Mouse (Mus musculus): ENCODE results near the gene Kcnj14.

The Kcnj14 gene

DNA sequence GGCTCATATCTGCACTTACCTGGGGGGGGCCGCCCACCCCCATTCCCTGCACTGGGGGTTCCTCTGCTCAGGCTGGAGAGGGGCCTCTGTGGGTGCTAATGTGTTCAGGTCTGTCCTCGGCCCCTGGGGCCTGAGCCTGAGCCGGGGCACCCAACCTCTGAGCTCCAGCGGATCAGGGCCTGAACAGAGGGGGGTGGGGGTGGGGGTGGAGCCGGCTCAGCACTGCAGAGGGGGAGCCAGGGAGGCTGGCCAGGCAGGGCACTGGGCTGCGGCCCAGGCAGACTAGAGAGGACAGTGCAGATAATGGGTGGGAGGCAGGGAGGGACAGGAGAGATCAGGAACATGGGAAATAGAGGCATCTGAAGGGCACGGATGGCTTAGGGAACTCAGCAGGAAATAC lies at the start of gene Kcnj14:
TSS of gene Kcnj14 (minus strand) at position 185 of the 400 bp plus-strand sequence.
- DNase-seq (ENCODE audit: low spot score in 2 of 2), result no peak

DNA sequence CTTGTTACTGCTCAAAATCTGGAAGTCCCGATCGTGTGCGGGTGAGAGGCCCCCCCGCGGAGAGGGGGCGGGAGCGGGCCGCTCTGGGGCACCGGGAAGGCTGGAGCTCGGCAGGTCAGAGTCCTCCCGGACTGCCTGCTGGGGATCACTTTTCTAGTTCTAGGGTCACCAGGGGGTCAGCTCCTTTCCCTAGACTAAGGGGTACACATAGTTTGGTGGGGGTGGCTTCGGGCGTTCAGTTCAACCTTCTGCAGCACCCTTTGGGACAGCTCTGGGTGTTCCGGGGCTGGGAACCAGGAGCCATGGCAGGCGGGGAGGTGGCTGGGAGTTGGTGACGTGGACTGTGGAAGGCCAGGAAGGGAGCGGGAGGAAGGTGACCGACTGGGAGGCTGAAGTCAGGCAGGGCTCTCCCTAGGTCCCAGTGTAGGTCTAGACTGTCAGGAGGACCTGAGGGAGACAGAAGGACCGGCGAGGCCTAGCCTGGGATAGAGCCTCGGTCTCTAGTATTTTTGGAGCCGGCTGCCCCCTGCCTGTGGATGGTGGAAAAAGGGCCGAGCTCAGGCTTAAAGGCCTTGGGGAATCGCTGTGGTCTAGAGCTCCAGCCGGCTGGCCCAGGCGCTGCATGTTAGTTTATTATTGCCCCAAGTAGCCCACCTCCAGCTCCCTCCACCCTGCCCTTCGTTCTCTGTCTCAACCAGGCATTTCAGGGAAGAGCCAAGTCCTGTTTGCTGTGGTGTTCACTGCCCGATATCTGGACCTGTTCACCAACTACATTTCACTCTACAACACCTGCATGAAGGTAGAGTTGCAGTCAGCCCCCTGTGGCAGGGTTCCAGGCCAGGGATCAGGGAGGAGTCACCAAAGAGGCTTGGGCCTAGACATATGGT lies 48.7 kb upstream of the Kcnj14 start:
- DNase-seq (ENCODE audit: low spot score in 2 of 2), result peak; percentile 33 to 48

DNA sequence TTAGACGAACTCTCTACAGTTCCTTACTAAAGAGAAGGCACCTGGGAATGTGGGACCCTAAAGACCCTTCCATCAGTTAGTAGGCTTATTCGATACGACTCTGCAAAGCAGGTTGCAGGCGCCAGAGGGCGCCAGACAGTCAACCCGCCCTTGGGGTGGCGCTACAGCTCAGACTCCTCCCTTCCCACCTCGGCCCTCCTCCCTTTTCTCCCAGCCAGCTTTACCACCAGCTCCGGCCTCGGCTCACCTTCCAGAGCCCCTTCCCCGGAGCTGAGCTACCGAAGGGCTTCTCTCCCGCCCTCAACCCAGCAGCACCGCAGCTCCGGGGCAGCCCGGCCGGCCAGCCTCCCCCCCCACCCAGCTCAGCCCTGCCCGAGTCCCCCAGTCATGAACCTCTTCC lies 48.0 kb upstream of the Kcnj14 start, which contains the start of gene Kdelr1:
TSS of gene Kdelr1 (plus strand) at position 149 of the 400 bp plus-strand sequence.
- DNase-seq (ENCODE audit: low spot score in 2 of 2), result peak; percentile 85 to 88

DNA sequence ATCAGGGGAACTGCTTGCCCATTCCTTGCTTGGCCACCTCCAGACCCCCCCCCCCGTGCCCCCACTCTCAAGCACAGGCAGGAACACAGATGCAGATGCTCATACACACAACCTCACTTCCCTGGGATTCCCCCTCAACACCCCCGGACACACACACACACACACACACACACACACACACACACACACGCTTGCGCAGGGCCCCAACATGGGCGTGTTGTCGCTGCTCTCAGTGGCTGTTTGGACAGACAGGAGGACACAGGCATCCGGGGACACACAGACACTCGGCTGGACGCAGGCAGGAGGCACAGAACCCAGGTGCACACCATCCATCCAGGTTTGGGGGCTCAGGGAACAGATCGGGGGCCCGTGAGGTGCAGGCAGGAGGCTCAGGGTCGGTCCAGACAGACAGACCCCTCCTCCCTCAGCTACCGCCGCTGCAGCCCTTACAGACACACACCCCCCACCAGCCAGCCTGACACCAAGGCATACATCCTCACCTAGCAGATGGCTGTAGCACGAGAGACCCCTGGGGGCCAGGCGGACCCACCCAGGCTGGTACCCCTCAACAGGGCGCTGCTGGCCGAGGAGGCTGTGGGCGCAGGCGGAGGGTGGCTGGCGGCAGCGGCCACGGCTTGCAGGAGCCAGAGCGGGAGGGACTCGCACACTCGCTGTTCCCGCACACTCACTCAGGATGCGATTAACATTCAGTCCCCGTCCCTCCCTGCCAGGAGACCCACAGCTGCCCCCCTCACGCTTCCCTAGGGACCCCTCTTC lies 45.9 kb upstream of the Kcnj14 start:
- DNase-seq (ENCODE audit: low spot score in 2 of 2), result peak; percentile 12 to 13

DNA sequence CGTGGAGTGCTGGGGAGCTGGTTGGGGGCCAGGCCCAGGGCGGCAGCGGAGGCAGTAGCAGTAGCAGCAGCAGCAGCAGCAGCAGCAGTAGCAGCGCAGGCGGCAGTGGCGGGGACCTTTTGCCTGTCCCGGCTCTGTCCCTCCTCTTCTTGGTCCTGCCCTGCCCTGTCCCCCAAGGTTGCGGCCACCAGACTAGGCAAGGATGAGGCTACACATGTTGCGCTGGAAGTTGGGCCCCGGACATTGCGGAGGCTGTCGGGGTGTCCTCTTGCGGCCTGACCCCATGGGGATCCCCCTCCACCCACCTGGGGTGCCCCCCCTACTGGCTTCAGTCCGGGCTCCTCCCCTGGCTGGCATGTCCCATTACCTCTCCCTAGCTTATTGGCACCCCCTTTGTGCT lies 45.2 kb upstream of the Kcnj14 start:
- DNase-seq (ENCODE audit: low spot score in 2 of 2), result peak; percentile 23 to 30

DNA sequence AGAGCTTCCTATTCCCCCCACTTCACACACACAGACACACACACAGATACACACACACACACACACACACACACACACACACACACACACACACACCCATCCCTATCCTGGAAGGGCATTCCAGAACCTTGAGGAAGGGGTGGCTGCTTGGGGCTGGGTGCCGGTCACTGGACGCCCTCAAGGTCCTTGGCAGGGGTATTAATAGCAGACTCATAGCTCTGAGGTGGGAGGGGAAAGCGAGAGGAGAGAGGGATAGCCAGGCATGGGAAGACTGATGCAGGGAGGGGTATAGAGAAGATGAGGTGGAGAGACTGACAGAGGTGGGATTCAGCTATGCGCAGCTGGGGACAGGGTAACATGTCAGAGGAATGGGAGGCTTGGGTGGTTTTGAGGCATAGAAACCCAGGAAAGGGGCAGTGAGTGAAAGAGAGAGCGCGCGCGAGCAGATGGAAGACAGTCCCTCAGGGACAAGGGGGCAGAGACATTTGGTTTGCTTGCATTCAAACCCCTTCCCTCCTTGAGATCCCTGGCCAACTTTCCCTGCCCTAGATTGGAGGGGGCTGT lies 44.6 kb upstream of the Kcnj14 start:
- DNase-seq (ENCODE audit: low spot score in 2 of 2), result no peak

DNA sequence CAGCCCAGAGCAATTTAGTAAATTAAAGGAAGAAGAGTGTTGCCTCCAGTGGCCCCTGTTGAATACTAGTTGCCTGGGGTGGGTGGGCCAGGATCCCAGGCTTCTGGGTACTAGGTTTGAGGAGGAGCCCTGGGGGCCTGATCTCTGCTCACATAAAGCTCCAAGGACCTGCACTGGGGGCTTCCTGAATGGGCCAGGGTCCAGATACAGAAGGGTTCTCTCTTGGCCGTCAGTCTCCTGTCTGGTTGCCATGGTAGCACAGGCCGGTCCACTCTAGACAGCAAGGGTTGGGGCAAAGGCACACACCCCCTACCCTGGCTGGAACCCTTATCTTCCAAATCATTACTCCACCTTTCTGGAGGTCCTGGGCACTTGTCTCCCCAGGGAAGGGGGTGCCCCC lies 43.3 kb upstream of the Kcnj14 start:
- DNase-seq (ENCODE audit: low spot score in 2 of 2), result no peak

DNA sequence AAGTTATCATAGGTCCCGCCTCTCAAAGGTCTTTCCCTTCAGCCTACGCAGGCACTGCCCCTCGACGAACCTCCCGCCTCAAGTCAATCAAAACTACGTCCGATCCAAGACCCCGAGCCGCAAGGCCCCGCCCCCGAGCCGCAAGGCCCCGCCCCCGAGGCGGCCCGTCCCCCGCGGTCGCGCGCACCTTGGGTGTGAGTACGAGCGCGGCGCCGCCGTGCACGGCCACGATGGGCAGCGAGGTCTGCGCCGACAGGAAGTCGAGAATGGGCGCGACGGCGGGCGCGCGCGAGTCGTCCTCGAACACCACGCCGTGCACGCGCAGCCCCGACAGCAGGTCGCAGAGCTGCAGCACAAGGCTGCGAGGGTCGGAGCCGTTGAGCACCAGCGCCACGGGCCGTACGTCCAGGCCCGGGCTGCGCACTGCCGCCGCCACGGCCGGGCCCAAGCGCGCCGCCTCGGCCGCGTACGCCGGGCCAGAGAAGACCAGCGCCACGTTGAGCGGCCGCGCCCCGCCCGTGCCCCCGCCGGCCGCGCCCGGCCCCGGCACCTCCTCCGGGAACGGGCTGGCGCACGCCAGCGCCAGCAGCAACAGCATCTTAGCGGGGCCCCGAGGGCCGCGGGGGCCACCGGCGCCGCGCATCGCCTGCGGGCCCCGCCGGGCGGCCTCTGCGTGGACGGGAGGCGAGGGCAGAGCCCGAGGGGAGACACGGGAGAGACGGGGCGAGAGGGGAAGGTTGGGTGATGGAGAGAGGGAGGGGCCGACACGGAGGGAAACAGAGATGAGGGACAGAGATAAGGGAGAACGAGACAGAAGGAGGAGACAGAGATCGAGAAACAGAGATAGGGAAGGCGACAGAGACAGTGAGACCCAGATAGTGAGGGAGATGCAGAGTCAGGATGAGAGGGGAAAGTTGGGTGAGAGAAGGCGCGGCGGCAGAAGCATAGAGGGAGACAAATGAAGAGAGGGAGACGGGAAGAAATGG lies 41.6 kb upstream of the Kcnj14 start:
- DNase-seq (ENCODE audit: low spot score in 2 of 2), result peak; percentile 91 to 92

DNA sequence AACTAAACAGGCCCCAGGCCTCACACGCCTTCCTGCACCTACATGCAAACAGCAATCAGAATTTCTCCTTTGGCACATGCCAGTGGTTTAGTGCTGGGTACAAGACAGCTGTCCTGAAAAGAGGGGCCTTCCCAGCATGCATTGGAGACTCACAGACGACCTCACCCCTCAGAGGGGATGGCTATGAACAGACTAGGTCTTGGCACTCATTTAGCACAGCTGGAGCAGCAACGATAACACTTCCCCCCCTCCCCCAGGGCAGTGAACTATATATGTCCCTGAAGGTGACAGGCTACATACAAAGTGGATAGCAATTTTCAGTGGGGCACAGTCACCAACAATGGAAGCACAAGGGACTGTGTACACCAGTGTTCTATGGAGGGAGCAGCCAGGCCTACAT lies 39.9 kb upstream of the Kcnj14 start:
- no peak for DNase-seq (ENCODE audit: low spot score in 2 of 2)

DNA sequence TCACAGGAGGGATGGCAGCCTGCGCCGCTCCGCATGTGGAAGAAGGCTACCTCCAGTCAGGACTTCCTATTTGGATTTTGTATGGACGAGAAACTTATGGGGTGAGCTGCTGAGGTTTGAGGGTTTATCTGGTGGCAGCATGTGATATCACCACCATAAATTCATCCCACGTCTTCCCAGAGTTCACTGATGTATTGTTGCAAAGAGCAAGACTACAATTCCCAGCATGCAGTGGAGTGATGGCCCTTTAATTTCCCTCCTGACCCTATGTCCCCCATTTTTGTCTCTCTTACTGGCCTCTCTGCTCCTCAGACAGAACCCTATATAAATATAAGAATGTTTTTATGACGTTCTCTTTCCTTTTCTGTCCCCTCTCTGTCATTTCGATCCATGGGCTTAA lies 38.2 kb upstream of the Kcnj14 start:
- DNase-seq (ENCODE audit: low spot score in 2 of 2), result no peak

DNA sequence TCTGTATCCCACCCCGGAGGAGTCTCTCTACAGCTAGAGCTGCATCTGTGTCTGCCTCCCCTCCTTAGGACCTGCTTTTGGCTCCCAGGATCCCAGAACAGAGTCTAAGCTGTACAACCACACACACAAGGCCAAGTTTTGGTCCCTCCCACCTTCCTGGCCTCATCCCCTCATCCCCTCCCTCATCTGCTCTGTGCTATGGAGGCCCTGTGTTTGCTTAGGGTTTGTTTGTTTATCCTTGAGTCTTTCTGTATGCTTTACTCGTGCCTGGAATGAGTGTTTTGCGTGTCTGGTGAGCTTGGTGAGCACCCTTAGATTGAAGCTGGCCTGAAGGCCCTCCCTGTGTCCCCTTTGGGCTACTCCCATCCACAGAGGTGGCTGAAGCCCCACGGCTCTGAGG lies 34.4 kb upstream of the Kcnj14 start:
- DNase-seq (ENCODE audit: low spot score in 2 of 2), result no peak

DNA sequence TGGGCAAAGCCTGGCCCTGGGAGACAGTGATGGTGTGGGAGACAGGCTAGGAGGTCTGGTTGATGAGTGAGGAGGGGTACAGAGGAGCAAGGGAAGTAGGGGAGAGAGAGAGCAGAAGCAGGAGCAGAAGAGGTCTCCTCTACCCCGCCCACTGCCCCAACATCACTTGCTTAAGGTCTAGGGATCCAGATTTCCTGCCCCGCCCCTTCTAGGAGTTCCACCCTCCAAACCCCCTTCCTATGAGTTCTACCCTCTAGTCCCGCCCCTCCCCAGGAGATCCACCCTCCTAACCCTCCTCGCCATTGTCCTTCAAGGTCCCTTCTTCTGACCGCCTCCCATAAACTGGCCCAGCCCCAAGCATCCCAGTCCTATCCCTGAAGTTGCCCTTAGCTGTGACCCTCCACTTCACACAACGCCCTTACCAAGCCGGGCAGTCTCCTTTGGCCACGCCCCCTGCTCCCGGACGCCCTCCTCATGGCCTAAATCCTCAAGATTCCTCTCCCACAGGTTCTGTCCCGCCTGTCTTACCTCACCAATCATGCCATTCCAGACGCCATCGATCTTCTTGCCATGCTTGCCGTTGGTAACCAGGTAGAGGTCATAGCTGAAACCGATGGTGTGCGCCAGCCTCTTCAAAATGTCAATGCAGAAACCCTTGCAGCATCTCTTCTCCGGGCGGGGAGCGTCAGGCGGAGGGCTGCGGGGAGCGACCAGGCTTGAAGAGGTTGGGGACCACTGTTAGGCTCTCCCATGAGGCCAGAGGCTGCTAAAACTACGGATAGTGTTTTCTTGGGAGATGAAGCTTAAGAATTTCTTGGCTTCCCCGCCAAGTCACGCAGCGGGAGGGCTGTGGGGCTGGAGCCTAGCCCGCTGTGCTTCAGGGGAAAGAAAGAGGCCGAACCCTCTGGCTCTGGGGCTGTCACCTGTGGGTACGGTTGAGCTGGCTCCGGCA lies 32.6 kb upstream of the Kcnj14 start:
- no peak for DNase-seq (ENCODE audit: low spot score in 2 of 2)

DNA sequence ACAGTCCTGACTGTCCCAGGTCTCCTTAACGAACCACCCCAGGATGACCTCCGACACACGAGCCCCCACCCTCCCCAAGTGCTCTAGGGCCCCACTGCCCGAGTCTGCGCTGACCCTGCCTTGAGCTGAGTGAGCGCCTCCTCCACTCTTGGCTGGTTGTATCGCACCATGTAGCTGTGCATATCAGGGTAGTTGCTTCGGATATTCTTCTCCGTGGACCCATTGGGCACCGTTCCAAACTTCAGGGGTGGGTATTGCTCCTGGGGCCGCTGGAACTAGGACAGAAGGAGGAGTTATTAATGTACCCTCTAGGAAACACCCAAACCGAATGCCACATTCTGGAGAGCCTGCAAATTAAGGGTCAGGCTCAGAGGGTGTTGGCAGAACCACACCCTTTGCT lies 28.5 kb upstream of the Kcnj14 start:
- DNase-seq (ENCODE audit: low spot score in 2 of 2), result no peak

DNA sequence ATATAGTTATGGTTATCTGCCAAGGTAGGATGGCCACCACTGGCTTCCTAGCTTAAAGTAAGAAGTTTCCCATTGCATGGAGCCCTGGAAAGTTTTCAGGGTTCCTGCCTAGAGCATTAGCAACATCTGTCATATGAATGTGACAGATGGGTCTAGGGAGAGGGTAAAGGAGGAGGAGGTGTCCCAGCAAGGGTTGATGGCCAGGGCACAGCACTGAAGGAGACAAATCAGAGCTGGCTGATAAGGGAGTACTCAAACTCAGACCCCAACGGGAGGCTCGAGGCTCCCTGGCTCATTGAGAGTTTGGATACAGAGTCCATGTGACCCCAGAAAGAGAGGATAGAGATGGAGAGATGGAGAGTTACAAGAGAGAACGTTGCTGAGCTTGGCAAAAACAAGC lies 26.1 kb upstream of the Kcnj14 start:
- DNase-seq (ENCODE audit: low spot score in 2 of 2), result no peak

DNA sequence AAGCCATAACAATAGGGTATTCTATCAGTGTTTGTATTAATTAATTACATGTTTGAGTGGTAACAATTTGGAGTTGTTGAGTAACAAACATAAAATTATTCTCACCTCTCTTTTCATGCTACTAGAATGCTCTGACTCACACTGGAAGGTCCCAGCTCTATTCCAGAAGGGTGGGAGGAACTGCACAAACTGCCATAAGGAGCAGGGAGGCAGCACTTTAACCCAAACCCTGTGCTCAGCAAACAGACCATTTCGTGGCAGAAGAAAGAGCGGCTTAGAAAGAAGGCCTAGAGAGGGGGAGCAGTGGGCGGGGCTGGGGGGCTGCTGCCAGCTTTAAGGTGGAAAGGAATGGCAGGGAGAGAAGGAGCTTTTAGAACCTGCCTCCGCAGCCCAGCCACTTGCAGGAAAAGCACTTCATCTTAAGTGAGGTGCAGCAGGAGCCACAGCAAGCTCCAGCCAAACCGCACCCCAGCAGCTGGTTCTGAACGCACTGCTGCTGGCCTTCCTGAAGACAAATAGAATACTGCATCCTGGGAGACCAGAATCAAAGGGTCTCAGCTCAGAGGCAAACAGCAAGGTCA lies 24.0 kb upstream of the Kcnj14 start:
- DNase-seq (ENCODE audit: low spot score in 2 of 2), result no peak

DNA sequence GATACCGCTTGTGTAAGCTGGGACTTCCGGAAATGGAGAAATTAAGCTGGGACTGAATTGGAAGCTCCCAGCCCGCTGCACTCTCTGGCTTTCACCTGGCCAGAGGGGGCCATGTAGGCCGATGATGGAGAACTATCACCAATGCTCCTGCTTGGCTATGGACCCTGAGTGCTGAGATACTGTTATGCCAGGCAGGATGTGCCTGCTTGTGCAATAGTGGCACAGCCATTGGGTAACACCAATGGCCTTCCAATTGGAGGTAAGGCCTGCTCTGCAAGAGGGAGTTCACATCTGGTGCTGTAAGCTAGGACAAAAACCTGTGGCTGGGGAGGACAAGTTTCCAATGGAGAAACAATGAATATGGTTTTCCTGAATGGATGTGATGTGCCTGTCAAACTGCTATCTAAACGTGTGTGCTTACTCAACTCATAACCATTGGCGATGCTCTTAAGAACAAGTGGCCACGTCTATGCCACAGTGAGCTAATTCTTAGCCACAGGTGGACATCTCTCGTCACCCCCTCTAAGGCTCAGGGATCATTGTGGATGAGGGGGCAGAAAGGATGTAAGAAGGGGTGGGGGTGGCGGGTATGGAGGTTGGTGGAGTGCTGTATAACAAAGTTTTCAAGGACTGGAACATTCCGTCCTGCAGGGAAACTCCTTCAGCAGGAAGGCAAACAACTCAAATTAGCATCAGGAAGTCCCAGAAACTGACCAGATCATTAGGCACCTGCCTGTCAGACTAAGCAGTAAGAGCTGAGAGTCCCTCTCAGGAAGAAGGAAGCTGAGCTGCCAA lies 18.6 kb upstream of the Kcnj14 start:
- no peak for DNase-seq (ENCODE audit: low spot score in 2 of 2)

DNA sequence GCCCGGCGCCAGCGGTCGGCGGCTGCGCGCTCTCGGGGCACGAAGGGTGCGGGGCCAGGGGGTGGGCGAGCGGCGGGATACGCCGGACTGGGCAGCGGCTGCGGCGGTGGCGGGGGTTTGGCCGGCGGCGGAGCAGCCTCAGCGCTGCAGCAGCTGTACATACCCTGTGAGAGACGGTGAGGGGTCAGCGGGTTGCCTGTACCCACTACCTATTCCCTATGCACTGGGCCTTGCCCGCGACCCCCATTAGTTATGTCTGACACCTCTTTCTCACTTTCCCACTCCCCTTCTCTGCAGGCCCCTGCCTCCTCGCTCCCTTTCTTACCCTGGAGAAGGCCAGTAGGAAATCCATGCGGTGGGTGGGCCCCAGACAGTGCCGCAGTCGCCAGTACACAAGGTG lies 9.3 kb upstream of the Kcnj14 start:
- DNase-seq (ENCODE audit: low spot score in 2 of 2), result no peak

DNA sequence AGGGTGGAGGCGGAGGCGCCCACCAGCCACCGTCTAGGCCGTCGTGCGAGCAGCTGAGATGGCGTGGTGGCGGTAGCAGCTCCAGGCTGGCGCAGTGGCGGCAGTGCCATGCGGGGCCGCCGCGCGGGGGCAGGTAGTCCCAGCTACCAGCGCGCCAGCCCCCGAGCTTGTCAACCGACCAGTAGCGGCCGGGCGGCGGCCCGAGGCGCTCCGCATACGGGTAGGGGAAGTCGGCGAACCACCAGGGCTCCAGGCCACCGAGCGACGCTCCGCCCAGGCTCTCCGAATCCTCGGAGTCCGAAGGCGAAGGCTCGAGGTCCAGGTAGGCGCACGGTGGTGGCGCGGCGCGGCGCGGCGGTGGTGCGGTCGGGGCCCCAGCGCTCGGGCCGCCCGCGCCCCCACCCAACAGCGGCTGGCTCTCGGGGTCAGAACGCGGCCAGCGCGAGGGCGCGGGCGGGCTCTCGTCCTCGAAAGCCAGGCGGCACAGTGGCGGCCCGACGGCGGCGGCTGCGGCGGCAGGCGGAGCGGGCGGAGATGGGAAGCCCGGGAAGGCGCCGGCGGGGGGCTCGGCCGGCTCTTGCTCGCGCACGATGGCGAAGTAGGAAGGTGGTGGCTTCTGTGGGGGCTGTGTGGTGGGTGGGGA lies 8.7 kb upstream of the Kcnj14 start:
- DNase-seq (ENCODE audit: low spot score in 2 of 2), result no peak

Data from spleen, postnatal 36 days (tissue).